Mouse (Mus musculus): ENCODE measurements around the gene Rab37. TPM values are rescaled to one million over a fixed set of nuclear protein-coding genes. Genes with fewer than 3 reads are reported as not detected.
A peak's percentile ranks its signal among the peaks of the same experiment; 100 is the strongest.

Rab37 gene
- polyA plus RNA-seq, 1 experiment from 2014 or later = 3.1 TPM

GRCm38 (mm10) chr11:115153088-115153487, 61.9 kb downstream of the Rab37 start:
- Histone ChIP-seq H3K9me3 (ENCODE audit: low read length) (no peaks in the 10 kb centered on the region; the same call in 1 of the 2 replicates), H3K27me3 (ENCODE audit: insufficient read depth, low read length) (peaks cover 16% of the 10 kb centered on the region; the same call in 1 of the 2 replicates), H3K4me1 (ENCODE audit: insufficient read depth) (peaks cover 29% of the 10 kb centered on the region), H3K36me3 (replicated peaks; ENCODE audit: insufficient read depth, low read length) (no peaks in the 10 kb centered on the region), H3K4me2 (ENCODE audit: low read depth, low read length) (peak overlapping the region; percentile 64; the same call in 1 of the 2 replicates), H3K4me3 (ENCODE audit: low read depth, low read length) (no peak overlapping the region), H3K9ac (replicated peaks) (no peak overlapping the region), H3K27ac (ENCODE audit: low read depth) (no peak overlapping the region)
- DNase-seq (no peak), ATAC-seq (no peak)
- TF ChIP-seq EP300 (IDR thresholded peaks at IDR 0.05; ENCODE audit: low read depth) (no peak), CTCF (IDR thresholded peaks at IDR 0.05; ENCODE audit: low read depth) (no peak)
- WGBS (ENCODE audit: insufficient replicate concordance) = 69% methylated on average over 9 of the region's 9 CpGs

GRCm38 (mm10) chr11:115153699-115154292, 62.6 kb downstream of the Rab37 start:
- no peaks in the 10 kb centered on the region for H3K36me3 ChIP-seq (replicated peaks; ENCODE audit: insufficient read depth, low read length)
- DNase-seq = peak; percentile 88
- H3K4me1 ChIP-seq (ENCODE audit: insufficient read depth) = peaks cover 34% of the 10 kb centered on the region
- H3K9me3 ChIP-seq (ENCODE audit: low read length) = no peaks in the 10 kb centered on the region; the same call in 1 of the 2 replicates
- TF ChIP-seq EP300 (IDR thresholded peaks at IDR 0.05; ENCODE audit: low read depth) (no peak), CTCF (IDR thresholded peaks at IDR 0.05; ENCODE audit: low read depth) (peak; percentile 95)
- WGBS (ENCODE audit: insufficient replicate concordance) = under 1% methylated on average over 35 of the region's 35 CpGs
- H3K4me3 ChIP-seq (ENCODE audit: low read depth, low read length) = peak overlapping the region; percentile 38
- H3K4me2 ChIP-seq (ENCODE audit: low read depth, low read length) = peak overlapping the region; percentile 64
- no peak overlapping the region for H3K27ac ChIP-seq (ENCODE audit: low read depth)
- ATAC-seq = peak; percentile 77
- H3K27me3 ChIP-seq (ENCODE audit: insufficient read depth, low read length) = peaks cover 16% of the 10 kb centered on the region; the same call in 1 of the 2 replicates
- peak overlapping the region; percentile 13; the same call in 1 of the 2 replicates for H3K9ac ChIP-seq (replicated peaks)

GRCm38 (mm10) chr11:115155053-115155634, 63.9 kb downstream of the Rab37 start:
- Histone ChIP-seq H3K9ac (replicated peaks) (peak overlapping the region; percentile 9; the same call in 1 of the 2 replicates), H3K27ac (ENCODE audit: low read depth) (no peak overlapping the region), H3K4me2 (ENCODE audit: low read depth, low read length) (peak overlapping the region; percentile 64), H3K4me3 (ENCODE audit: low read depth, low read length) (no peak overlapping the region), H3K9me3 (ENCODE audit: low read length) (no peaks in the 10 kb centered on the region), H3K36me3 (replicated peaks; ENCODE audit: insufficient read depth, low read length) (no peaks in the 10 kb centered on the region), H3K4me1 (ENCODE audit: insufficient read depth) (peaks cover 35% of the 10 kb centered on the region), H3K27me3 (ENCODE audit: insufficient read depth, low read length) (peaks cover 16% of the 10 kb centered on the region; the same call in 1 of the 2 replicates)
- DNase-seq = no peak
- no peak for ATAC-seq
- TF ChIP-seq EP300 (IDR thresholded peaks at IDR 0.05; ENCODE audit: low read depth) (no peak), CTCF (IDR thresholded peaks at IDR 0.05; ENCODE audit: low read depth) (no peak)
- 7% methylated on average over 5 of the region's 5 CpGs for WGBS (ENCODE audit: insufficient replicate concordance)

GRCm38 (mm10) chr11:115157933-115158719, 66.9 kb downstream of the Rab37 start:
- Histone ChIP-seq H3K9ac (replicated peaks) (no peak overlapping the region; the same call in 1 of the 2 replicates), H3K27me3 (ENCODE audit: insufficient read depth, low read length) (peaks cover 16% of the 10 kb centered on the region; the same call in 1 of the 2 replicates), H3K27ac (ENCODE audit: low read depth) (peak overlapping the region; percentile 91), H3K4me2 (ENCODE audit: low read depth, low read length) (peak overlapping the region; percentile 45; the same call in 1 of the 2 replicates), H3K4me1 (ENCODE audit: insufficient read depth) (peaks cover 51% of the 10 kb centered on the region), H3K4me3 (ENCODE audit: low read depth, low read length) (no peak overlapping the region), H3K9me3 (ENCODE audit: low read length) (no peaks in the 10 kb centered on the region), H3K36me3 (replicated peaks; ENCODE audit: insufficient read depth, low read length) (no peaks in the 10 kb centered on the region)
- 12% methylated on average over 12 of the region's 12 CpGs for WGBS (ENCODE audit: insufficient replicate concordance)
- TF ChIP-seq CTCF (IDR thresholded peaks at IDR 0.05; ENCODE audit: low read depth) (no peak), EP300 (IDR thresholded peaks at IDR 0.05; ENCODE audit: low read depth) (no peak)
- ATAC-seq (no peak), DNase-seq (peak; percentile 54)

- 55% methylated on average over 11 of the region's 11 CpGs for WGBS (ENCODE audit: insufficient replicate concordance)
- H3K27ac ChIP-seq (ENCODE audit: low read depth) = no peak overlapping the region
- H3K9ac ChIP-seq (replicated peaks) = no peak overlapping the region
- H3K4me2 ChIP-seq (ENCODE audit: low read depth, low read length) = no peak overlapping the region
- DNase-seq (peak; percentile 89), ATAC-seq (no peak)
- peak; percentile 93 for TF ChIP-seq CTCF (IDR thresholded peaks at IDR 0.05; ENCODE audit: low read depth)
- no peak for TF ChIP-seq EP300 (IDR thresholded peaks at IDR 0.05; ENCODE audit: low read depth)
- no peaks in the 10 kb centered on the region for H3K9me3 ChIP-seq (ENCODE audit: low read length)
- H3K36me3 ChIP-seq (replicated peaks; ENCODE audit: insufficient read depth, low read length) = no peaks in the 10 kb centered on the region
- H3K27me3 ChIP-seq (ENCODE audit: insufficient read depth, low read length) = peaks cover 2% of the 10 kb centered on the region; the same call in 1 of the 2 replicates
- H3K4me1 ChIP-seq (ENCODE audit: insufficient read depth) = peaks cover 44% of the 10 kb centered on the region
- H3K4me3 ChIP-seq (ENCODE audit: low read depth, low read length) = no peak overlapping the region
These were observed 69.0 kb downstream of the Rab37 start for GRCm38 (mm10) chr11:115160016-115160797.

Measured in liver, postnatal 0 days (tissue).